Mouse (Mus musculus) cortical plate, adult 2 months (tissue): ENCODE measurements around the gene Cby3. TPM values are rescaled to one million over a fixed set of nuclear protein-coding genes. Genes with fewer than 3 reads are reported as not detected.

Source experiments
- H3K27ac ChIP-seq: fragments of 200-500 bp; 2 replicates; pipeline ENCODE4 v1.5.1; 2012; ENCODE audit warnings: low read length, control low read depth, inconsistent platforms; ENCODE audit not compliant: insufficient read depth
- H3K4me1 ChIP-seq: fragments of 200-500 bp; 2 replicates; pipeline ENCODE4 v1.6.1; 2011; ENCODE audit warnings: low read length; ENCODE audit not compliant: control insufficient read depth, insufficient read depth
- H3K4me3 ChIP-seq: fragments of 200-500 bp; 2 replicates; pipeline ENCODE4 v1.5.1; 2011; ENCODE audit warnings: mild to moderate bottlenecking, low read length, control low read depth; ENCODE audit not compliant: insufficient read depth
- CTCF ChIP-seq: fragments of 200-500 bp; IDR thresholded peaks from 2 replicates; pipeline ENCODE4 v1.5.1; 2011; ENCODE audit warnings: mild to moderate bottlenecking, control low read depth, low read length; ENCODE audit not compliant: insufficient read depth; ENCODE audit errors: extremely low read depth
- POLR2A ChIP-seq: fragments of 200-500 bp; IDR thresholded peaks from 2 replicates; pipeline ENCODE4 v1.6.1; 2011; ENCODE audit warnings: mild to moderate bottlenecking, low read length, control low read depth; ENCODE audit not compliant: insufficient read depth; ENCODE audit errors: extremely low read depth
- polyA plus RNA-seq: library from polyadenylated mRNA; depleted of rRNA; stranded (reverse); fragments of >200 nt; gene quantifications from 2 replicates; pipeline ENCODE4 v1.2.3, GENCODE M21; 2012

Gene Cby3
- polyA plus RNA-seq, 1 experiment: 0.71 TPM

DNA sequence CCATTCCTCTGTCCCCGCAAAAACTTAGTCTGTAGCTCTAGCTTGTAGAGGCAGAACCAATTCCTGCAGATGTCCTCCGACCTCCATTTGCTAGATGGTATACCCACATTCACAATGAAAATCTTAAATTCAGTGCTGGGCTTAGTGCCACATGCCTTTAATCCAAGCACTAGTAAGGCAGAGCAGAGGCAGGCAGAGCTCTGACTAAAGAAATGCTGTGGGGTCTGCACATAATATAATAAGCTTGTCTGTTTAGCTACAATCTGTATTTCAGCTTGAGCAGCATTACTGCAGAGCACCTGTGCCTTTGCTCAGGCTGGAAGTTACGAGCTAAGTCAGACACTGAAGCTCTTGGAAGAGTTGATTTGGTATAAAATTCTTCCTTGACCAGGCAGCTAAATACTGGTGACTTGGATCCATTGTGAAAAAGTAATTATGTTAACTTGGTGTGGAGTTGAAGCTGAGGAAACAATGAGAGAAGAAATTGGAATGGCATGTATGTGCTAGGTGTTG is 33.0 kb downstream of the Cby3 start:
- TF ChIP-seq CTCF: no peak
- no peak for TF ChIP-seq POLR2A
- Histone ChIP-seq H3K4me3 (no peak overlapping the region), H3K4me1 (no peaks in the 10 kb centered on the region), H3K27ac (no peak overlapping the region)

DNA sequence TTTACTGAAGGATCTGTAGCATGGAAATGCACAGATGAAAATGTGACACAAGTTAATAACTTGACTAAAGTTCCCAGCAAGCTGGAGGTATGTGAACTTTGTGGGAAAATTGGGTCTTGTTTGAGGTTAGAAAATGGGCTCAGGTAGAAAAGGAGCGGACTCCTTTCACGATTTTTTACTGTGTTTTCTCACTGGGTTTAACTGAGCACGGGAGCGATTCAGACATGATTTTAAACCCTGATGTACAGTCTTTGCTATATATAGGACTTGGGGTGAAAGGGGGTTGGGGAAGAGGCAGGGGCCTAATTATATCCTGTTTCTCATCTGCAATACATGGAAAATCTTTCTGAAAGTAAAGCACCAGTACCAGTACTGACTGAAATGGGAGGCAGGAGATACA is 33.4 kb downstream of the Cby3 start:
- TF ChIP-seq POLR2A (no peak), CTCF (no peak)
- no peak overlapping the region for H3K27ac ChIP-seq
- H3K4me3 ChIP-seq: no peak overlapping the region
- no peaks in the 10 kb centered on the region for H3K4me1 ChIP-seq

GRCm38 (mm10) chr11:50388217-50388929 is 34.1 kb downstream of the Cby3 start:
- Histone ChIP-seq H3K27ac (no peak overlapping the region), H3K4me1 (no peaks in the 10 kb centered on the region), H3K4me3 (no peak overlapping the region)
- TF ChIP-seq POLR2A: no peak

DNA sequence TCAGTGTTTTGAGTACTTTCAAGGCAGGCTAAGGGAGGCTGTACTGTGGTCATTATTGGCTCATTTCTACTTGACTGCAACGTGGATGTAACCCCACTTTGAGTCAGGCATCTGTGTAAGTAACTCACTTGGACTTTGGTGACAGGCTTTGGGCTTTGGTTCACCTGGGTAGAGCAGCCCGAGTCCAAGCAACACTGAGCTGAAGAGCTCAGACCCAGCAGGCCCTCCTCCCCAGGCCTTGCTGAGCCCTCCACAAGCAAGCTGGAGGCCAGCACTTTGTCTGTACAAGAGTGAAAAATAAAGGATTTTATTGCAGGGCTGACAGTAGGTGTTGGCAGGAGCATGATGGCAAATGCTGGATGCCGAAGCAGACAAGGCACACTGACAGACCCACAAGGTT is 34.7 kb downstream of the Cby3 start:
- no peak overlapping the region for H3K4me3 ChIP-seq
- H3K4me1 ChIP-seq: no peaks in the 10 kb centered on the region
- no peak for TF ChIP-seq POLR2A
- no peak for TF ChIP-seq CTCF
- no peak overlapping the region for H3K27ac ChIP-seq

DNA sequence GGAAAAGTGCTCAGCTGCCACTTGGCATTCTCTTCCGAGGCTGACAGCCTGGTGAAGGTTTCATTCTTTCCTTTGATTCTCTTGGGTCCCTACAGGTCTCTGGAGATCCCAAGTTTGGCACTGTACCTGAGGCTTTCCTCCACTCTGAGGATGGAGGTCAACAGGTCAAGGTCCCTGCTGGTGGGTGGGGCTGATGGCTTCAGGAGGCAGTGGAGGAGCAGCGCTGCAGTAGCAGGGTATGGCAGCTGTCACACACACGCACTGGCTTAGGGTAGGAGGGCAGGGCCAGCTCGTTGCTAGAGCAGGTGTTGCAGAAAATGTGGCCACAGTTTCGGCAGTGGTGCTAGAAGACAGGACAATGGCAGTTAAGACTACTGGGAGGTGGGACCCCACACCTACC is 35.4 kb downstream of the Cby3 start:
- Histone ChIP-seq H3K4me3 (no peak overlapping the region), H3K4me1 (no peaks in the 10 kb centered on the region), H3K27ac (no peak overlapping the region)
- TF ChIP-seq CTCF: no peak
- TF ChIP-seq POLR2A: no peak

DNA sequence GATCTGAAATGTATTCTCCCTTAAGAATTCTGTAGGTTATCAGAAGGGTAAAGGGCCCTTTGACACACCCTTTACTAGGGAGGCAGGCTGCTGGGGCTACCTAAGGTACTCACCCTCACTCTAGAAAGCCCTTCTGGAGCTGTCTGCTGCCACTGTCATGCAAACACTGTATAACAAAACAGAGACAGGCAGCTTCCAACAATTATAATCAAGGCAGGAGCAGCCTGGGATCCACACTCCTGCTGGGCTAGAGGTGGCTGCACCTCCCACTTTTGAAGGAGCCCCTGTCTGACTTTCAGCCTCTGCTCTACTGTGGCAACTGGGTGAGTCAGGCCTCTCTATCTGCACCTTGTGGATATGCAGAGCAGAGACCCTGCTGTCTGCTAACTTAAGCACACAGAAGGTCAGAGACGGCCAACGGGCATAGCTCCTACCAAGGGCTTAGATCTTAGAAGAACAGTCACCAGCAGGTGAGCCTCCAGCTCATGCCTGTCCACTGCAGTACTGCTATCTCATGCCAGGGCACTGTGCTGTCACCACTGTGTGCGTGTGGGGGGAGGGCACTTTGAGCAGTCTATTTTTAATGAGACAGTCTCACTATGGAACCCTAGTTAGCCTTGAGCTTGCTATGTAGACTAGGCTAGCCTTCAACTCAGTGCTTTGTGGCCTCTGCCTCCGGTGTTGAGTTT is 37.2 kb downstream of the Cby3 start:
- no peaks in the 10 kb centered on the region for H3K4me1 ChIP-seq
- no peak overlapping the region for H3K27ac ChIP-seq
- H3K4me3 ChIP-seq: no peak overlapping the region
- TF ChIP-seq CTCF (no peak), POLR2A (no peak)

- Histone ChIP-seq H3K4me3 (no peak overlapping the region), H3K27ac (no peak overlapping the region), H3K4me1 (no peaks in the 10 kb centered on the region)
- TF ChIP-seq CTCF (no peak), POLR2A (no peak)
Measured at GRCm38 (mm10) chr11:50393306-50393705, 39.0 kb downstream of the Cby3 start.

DNA sequence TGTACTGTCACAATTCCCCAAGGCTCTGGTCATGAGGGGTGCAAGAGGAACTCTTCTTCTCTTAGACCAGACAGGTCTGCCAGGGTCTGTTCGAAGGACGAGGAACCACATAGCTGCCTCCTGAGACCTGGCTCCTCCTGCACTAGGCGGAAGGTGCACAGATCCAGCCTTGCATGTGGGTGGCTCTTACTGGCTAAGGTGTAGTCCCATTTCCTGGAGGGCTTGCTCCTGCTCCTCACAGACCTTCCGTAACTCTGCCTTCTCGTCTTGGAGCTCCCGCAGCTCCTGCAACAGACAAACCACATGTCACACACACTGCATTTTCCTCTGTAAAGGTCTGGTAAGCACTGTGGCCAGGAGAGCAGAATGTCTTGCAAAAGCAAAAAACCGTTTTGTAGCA is 40.5 kb downstream of the Cby3 start:
- Histone ChIP-seq H3K27ac (no peak overlapping the region), H3K4me3 (no peak overlapping the region), H3K4me1 (no peaks in the 10 kb centered on the region)
- no peak for TF ChIP-seq CTCF
- TF ChIP-seq POLR2A: no peak

DNA sequence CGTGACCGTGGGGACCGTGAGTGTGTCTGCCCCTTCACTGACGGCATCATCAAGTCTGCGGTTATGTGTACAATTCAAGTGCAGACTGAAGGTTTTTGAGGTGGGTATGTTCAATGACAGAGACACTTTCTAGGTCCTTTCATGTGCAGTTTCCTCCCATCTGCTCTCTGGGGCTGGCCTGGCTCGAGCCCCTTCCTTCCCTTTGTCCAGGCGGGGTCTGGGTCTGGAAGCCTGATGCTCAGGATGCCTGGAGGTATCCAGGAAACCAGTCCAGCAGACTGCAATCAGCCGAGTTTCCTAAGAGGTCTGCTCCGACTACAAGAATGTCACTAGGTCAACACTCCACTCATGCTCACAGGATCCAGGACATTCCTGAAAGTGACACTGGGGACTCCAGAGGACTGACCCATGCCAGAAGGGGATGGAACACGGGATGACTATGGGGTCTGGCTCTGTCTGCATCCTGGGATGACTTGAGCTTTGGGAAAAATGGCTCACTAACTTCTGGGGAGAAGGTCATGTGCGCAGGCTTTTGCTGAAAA is 42.6 kb downstream of the Cby3 start:
- TF ChIP-seq CTCF (no peak), POLR2A (no peak)
- Histone ChIP-seq H3K4me3 (no peak overlapping the region), H3K27ac (no peak overlapping the region), H3K4me1 (no peaks in the 10 kb centered on the region)

GRCm38 (mm10) chr11:50397316-50397715 is 43.1 kb downstream of the Cby3 start:
- Histone ChIP-seq H3K4me3 (no peak overlapping the region), H3K4me1 (no peaks in the 10 kb centered on the region), H3K27ac (no peak overlapping the region)
- no peak for TF ChIP-seq CTCF
- TF ChIP-seq POLR2A: no peak
